Mouse (Mus musculus) hindbrain, embryonic 15.5 days (tissue): ENCODE data around the gene Gmpr. TPM values are rescaled to one million over a fixed set of nuclear protein-coding genes. Genes with fewer than 3 reads are reported as not detected.

ENCODE experiments used
- ATAC-seq: fragments of 200-750 bp; cut with Nextera tagmentation; 2 replicates; pipeline ENCODE4 v1.8.0; 2017; ENCODE audit warnings: low read depth, moderate number of reproducible peaks, moderate TSS enrichment; ENCODE audit not compliant: low FRiP score
- H3K27ac ChIP-seq: fragments of 300-500 bp; sonication (generic); replicated peaks from 2 replicates; pipeline ENCODE4 v1.5.1; 2015; ENCODE audit warnings: mild to moderate bottlenecking, inconsistent platforms
- H3K27me3 ChIP-seq: fragments of 300-500 bp; sonication (generic); 2 replicates; pipeline ENCODE4 v1.6.1; 2015; ENCODE audit warnings: control low read depth, inconsistent platforms
- H3K36me3 ChIP-seq: fragments of 300-500 bp; sonication (generic); 2 replicates; pipeline ENCODE4 v1.6.1; 2015; ENCODE audit warnings: control low read depth, inconsistent platforms
- H3K4me1 ChIP-seq: fragments of 300-500 bp; sonication (generic); replicated peaks from 2 replicates; pipeline ENCODE4 v1.6.1; 2015; ENCODE audit warnings: control low read depth, inconsistent platforms
- H3K4me2 ChIP-seq: fragments of 300-500 bp; sonication (generic); 2 replicates; pipeline ENCODE4 v1.6.1; 2015; ENCODE audit warnings: moderate library complexity, mild to moderate bottlenecking, inconsistent platforms
- H3K4me3 ChIP-seq: fragments of 300-500 bp; sonication (generic); 2 replicates; pipeline ENCODE4 v1.5.1; 2015; ENCODE audit warnings: mild to moderate bottlenecking, inconsistent platforms
- H3K9ac ChIP-seq: fragments of 300-500 bp; sonication (generic); 2 replicates; pipeline ENCODE4 v1.6.1; 2015; ENCODE audit warnings: inconsistent platforms
- H3K9me3 ChIP-seq: fragments of 300-500 bp; sonication (generic); 2 replicates; pipeline ENCODE4 v1.6.1; 2016; ENCODE audit warnings: control low read depth, inconsistent platforms
- WGBS: fragments of 180-500 bp; shearing (Covaris S2); methylation state at CpG from one replicate; pipeline ENCODE4 v1.1.7; 2015; 5-methylcytosine and 5-hydroxymethylcytosine counted together
- polyA plus RNA-seq: library from polyadenylated mRNA; unstranded; fragments of >200 nt; fragmentation: Nextera tagmentation; extraction: Ambion mirVana; gene quantifications from 2 replicates; pipeline ENCODE4 v1.2.1, GENCODE M21; 2015

Gmpr gene
- polyA plus RNA-seq = 35.5 and 36.0 TPM in 2 replicates

DNA sequence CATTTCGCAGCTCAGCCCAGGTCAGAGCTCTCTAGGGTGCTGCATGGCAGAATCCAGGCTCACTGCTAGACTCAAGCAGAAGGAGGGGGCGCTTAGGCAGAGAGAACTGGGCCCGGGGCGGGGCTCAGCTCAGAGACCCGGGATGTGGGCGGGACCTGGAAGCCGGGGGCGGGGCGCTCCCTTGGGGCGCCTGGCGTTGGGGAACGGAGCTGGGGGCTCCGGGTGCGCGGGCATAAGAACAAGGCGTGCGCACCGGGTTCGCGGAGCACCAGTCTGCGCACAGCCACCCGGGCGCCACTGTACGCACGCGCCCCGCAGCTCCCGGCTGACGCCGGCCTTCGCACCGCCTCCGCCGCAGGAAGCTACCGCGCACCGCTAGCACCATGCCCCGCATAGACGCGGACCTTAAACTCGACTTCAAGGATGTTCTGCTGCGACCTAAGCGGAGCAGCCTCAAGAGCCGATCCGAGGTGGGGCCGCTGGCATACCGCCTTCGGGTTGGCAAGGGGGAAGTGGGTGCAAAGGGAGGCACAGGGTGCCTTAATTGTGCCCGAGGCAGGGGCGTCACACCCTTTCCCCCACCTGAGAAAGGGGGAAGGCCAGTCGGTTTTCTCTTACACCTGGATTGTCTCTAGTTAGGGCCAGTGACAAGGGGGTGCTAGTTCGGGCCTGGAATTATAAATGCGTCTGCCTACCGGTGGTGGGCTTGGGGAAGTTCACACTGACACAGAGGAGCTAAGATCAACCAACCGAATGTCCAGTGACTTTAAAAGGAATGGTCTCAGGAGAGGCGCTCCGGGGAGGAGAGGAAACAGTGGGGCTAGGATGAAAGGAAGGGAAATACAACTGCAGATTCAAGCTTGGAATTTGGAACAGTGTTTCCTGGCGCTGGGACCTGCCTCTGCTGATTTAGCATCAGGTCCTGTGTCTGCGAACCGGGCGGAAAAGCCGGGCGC lies at the start of gene Gmpr:
TSS of gene Gmpr (plus strand) at position 171 of the 956 bp plus-strand sequence.
- H3K9me3 ChIP-seq = no peaks in the 10 kb centered on the region
- peak; percentile 87 for ATAC-seq
- WGBS = under 1% methylated on average over 63 of the region's 63 CpGs
- no peaks in the 10 kb centered on the region for H3K36me3 ChIP-seq
- no peaks in the 10 kb centered on the region for H3K27me3 ChIP-seq
- H3K4me2 ChIP-seq = peak within 1 kb of the TSS; percentile 89
- H3K9ac ChIP-seq = peak within 1 kb of the TSS; percentile 62
- peaks cover 18% of the 10 kb centered on the region for H3K4me1 ChIP-seq
- H3K4me3 ChIP-seq = peak within 1 kb of the TSS; percentile 59
- peak within 1 kb of the TSS; percentile 78 for H3K27ac ChIP-seq

DNA sequence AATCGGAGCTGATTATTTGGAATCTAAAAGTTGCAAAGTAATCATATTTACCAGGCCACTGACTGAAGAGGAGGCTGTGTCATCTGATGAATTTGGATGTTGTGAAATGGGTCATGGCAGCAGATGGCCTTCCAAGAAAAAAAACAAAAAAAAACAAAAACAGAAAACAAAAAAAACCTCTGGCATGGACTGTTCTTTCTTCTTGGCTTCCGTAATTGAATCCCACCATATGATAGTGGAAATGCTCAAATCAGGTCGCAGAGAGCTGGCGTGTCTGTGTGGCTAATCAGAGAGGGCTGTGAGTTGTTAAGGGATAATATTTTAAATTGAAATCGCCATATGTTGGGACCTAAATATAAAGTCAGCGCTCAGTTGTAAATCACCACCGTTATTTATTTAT lies 49.8 kb upstream of the Gmpr start:
- Histone ChIP-seq H3K4me3 (no peak overlapping the region), H3K4me2 (no peak overlapping the region), H3K27me3 (no peaks in the 10 kb centered on the region), H3K36me3 (no peaks in the 10 kb centered on the region), H3K27ac (no peak overlapping the region), H3K9ac (no peak overlapping the region), H3K4me1 (peaks cover 13% of the 10 kb centered on the region), H3K9me3 (no peaks in the 10 kb centered on the region)
- WGBS = 68% methylated on average over 7 of the region's 7 CpGs
- ATAC-seq = no peak

DNA sequence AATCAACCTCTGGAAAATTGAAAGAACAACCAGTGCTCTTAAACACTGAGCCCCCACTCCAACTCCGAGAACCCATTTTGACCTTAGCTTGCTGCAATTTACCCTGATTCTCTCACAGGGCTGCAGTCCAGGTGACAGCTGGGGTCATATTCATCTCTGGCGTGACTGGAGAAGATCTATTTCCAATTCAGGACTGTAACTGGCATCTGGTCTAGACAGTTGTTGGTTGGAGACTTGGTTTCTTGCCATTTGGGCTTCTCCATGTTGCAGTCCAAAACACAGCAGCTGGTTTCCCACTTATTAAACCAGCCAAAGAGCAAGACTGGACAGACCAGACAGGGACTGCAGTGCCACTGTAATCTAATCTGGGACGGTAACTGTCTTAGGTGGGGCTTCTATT lies 47.1 kb upstream of the Gmpr start:
- Histone ChIP-seq H3K27ac (no peak overlapping the region), H3K4me1 (peaks cover 4% of the 10 kb centered on the region), H3K27me3 (no peaks in the 10 kb centered on the region), H3K4me3 (no peak overlapping the region), H3K36me3 (no peaks in the 10 kb centered on the region), H3K9ac (no peak overlapping the region), H3K4me2 (no peak overlapping the region), H3K9me3 (no peaks in the 10 kb centered on the region)
- ATAC-seq = no peak
- 81% methylated on average over 3 of the region's 3 CpGs for WGBS

DNA sequence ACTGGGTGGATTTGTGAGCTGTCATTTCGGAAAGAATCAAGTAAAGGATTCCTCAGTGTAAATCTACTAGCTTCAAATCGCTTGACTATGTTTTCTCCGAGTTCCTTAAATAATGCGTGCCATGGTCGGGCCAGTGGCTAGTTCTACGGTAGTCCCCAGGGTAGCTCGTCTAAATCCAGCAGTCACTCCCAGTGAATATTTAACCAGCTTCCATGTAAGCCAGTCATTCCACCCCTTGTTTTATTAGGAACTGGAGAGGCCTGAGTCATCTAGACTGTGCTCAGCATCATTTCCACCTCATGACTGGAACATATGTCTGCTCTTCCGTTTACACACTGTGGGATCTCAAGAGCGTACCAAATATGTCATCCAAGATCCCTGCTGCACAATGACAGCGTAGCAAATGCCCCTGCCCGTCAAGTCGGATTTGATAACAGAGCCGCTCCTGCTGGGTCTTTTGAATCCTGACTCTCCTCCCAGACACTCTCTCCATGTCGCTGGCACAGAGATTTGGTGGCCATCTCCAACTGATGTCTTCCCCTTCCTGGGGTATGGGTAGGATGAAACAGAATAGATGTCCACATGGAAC lies 45.8 kb upstream of the Gmpr start:
- H3K27me3 ChIP-seq = no peaks in the 10 kb centered on the region
- 73% methylated on average over 14 of the region's 14 CpGs for WGBS
- no peak overlapping the region for H3K9ac ChIP-seq
- H3K4me2 ChIP-seq = no peak overlapping the region
- no peak overlapping the region for H3K4me3 ChIP-seq
- H3K27ac ChIP-seq = no peak overlapping the region
- ATAC-seq = no peak
- no peaks in the 10 kb centered on the region for H3K9me3 ChIP-seq
- no peaks in the 10 kb centered on the region for H3K36me3 ChIP-seq
- peaks cover 12% of the 10 kb centered on the region for H3K4me1 ChIP-seq

DNA sequence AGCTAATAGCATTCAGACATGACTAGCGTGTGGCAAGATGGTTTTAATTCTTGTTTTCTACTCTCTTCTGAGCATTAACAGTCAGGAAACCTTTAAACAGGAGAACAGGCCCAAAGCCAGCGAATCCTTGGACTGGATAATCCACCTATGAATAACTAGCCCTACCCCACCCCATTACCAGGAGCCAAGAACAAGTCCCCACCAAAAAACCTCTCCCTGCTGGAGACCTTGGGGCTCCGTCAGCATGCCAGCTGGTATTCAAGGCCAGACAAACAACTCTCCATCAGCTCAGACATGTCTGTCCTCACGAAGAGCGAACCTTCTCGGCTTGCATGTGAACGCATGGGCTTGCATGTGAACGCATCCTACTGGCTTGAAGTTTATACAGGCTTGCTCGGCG lies 41.6 kb upstream of the Gmpr start:
- Histone ChIP-seq H3K36me3 (no peaks in the 10 kb centered on the region), H3K9me3 (no peaks in the 10 kb centered on the region), H3K9ac (no peak overlapping the region), H3K27ac (no peak overlapping the region), H3K4me3 (no peak overlapping the region), H3K4me1 (peaks cover 35% of the 10 kb centered on the region), H3K4me2 (peak overlapping the region; percentile 12; the same call in 1 of the 2 replicates), H3K27me3 (0 out of 2 replicates have a peak, but pooled peaks cover 5% of the 10 kb centered on the region)
- WGBS = 63% methylated on average over 10 of the region's 10 CpGs
- ATAC-seq = peak; percentile 46; the same call in 1 of the 2 replicates

DNA sequence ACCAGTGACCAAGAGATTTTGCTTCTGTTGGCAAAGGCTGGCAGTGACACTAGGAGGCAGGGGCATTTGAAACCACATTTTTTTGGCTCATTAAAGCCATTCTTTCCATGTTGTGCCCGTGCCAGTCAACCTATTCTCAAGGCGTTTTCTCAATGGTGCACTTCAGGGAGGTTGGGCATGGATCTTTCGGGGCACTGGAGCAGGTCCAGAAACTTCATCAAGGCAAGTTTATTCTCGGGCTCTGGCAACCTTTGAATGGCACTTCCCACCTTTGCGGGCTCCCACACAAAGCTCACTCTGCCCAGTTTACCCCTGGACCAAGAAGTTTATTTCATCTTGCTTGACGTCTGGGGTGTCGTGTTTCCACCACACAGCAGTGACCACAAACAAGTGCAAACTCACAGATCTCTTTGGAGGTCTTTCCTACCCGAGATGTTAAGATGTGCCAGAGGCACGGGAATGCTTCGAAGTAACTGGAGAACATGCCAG lies 41.2 kb upstream of the Gmpr start:
- H3K9me3 ChIP-seq = no peaks in the 10 kb centered on the region
- no peak overlapping the region for H3K9ac ChIP-seq
- 0 out of 2 replicates have a peak, but pooled peaks cover 5% of the 10 kb centered on the region for H3K27me3 ChIP-seq
- peak overlapping the region; percentile 12; the same call in 1 of the 2 replicates for H3K4me2 ChIP-seq
- H3K4me1 ChIP-seq = peaks cover 35% of the 10 kb centered on the region
- no peak overlapping the region for H3K4me3 ChIP-seq
- no peak overlapping the region for H3K27ac ChIP-seq
- no peaks in the 10 kb centered on the region for H3K36me3 ChIP-seq
- WGBS = 49% methylated on average over 10 of the region's 10 CpGs
- peak; percentile 67 for ATAC-seq

DNA sequence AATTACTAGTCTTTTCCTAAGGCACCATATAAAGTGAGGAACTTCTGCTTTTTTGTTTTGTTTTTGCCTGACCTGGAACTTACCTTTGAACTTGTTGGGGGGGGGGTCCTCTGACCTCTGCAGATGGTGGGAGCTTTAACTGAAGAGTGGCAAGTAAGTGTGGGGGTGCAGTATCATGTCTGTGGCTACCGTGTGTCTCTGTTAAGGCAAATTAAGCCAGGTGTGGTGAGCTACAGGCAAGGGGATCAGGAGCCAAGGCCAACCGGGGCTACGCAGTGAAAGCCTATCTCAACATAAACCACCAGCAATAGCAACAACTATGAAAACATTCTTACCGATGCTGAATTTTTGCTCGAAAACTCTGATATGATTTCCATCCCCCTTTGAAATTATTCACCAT lies 38.5 kb upstream of the Gmpr start:
- H3K9ac ChIP-seq = no peak overlapping the region
- H3K36me3 ChIP-seq = no peaks in the 10 kb centered on the region
- no peak overlapping the region for H3K27ac ChIP-seq
- H3K4me3 ChIP-seq = no peak overlapping the region
- no peaks in the 10 kb centered on the region for H3K9me3 ChIP-seq
- 77% methylated on average over 5 of the region's 5 CpGs for WGBS
- H3K4me2 ChIP-seq = no peak overlapping the region
- ATAC-seq = no peak
- peaks cover 10% of the 10 kb centered on the region; the same call in 1 of the 2 replicates for H3K27me3 ChIP-seq
- H3K4me1 ChIP-seq = peaks cover 35% of the 10 kb centered on the region

DNA sequence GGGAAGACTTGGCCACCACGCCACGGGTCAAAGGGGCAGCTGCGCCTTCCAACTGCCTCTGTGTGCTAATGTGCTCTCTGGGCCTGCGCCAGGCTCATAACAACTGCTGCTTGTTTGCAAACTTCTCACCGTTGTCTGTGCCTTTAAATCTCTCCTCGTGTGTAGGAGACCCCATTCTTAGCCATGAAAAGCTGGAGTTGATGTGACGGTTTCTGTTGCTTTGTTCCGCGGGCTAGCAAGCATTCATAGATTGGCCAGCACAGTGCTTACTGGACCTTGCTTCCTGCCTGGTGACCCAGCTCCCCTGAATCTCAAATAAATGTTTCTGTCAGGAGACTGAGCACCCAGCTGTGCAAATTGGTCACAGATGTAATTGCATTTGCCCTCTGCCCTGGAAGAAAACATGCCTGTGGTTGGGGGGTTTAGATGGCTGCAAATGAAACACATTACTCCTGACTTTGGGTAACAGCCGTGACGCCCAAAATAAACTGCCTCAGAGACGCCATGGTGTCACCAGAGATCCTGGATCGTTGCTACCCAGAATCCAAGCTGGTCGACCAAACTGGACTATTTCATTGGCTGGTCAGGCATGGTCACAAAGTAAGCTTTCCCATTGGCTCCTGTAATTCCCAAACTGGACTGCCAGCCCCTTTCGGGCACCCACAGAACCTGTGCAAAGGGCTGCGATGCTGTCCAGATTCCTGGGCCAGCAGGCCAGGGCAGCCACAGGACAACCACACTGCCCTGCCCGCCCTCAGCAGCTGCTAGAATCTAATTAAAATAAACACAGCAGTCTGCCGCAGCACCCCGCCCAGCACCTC lies 37.6 kb upstream of the Gmpr start:
- no peaks in the 10 kb centered on the region for H3K9me3 ChIP-seq
- 0 out of 2 replicates have a peak overlapping the region, but pooled peaks have one; percentile 42 for H3K27ac ChIP-seq
- H3K9ac ChIP-seq = no peak overlapping the region
- no peak overlapping the region for H3K4me3 ChIP-seq
- peaks cover 15% of the 10 kb centered on the region for H3K27me3 ChIP-seq
- H3K4me2 ChIP-seq = peak overlapping the region; percentile 40
- 15% methylated on average over 19 of the region's 19 CpGs for WGBS
- ATAC-seq = peak; percentile 75
- no peaks in the 10 kb centered on the region for H3K36me3 ChIP-seq
- peaks cover 35% of the 10 kb centered on the region for H3K4me1 ChIP-seq

DNA sequence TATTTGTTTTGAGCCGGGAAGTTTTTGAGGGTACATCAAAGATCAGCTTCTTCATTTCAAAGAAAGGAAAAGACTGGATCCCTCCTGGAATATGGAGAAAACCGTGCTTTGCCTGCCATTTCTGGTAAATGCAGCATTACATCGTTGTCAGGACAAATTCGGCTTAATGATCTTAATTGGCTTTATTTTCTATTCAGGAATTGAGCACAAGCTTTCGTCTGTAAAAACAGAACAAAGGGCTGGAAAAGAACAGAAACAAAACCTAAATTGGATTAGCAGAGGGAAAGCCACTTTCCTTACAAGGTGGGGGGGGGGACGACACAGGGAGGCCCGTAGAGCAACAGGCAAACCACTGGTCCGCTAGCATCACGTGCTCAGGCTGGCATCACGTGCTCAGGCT lies 33.9 kb upstream of the Gmpr start:
- Histone ChIP-seq H3K4me1 (peaks cover 17% of the 10 kb centered on the region), H3K36me3 (no peaks in the 10 kb centered on the region), H3K27me3 (peaks cover 12% of the 10 kb centered on the region), H3K9ac (no peak overlapping the region), H3K27ac (no peak overlapping the region), H3K4me3 (no peak overlapping the region), H3K9me3 (no peaks in the 10 kb centered on the region), H3K4me2 (no peak overlapping the region)
- ATAC-seq = no peak
- 51% methylated on average over 10 of the region's 10 CpGs for WGBS

DNA sequence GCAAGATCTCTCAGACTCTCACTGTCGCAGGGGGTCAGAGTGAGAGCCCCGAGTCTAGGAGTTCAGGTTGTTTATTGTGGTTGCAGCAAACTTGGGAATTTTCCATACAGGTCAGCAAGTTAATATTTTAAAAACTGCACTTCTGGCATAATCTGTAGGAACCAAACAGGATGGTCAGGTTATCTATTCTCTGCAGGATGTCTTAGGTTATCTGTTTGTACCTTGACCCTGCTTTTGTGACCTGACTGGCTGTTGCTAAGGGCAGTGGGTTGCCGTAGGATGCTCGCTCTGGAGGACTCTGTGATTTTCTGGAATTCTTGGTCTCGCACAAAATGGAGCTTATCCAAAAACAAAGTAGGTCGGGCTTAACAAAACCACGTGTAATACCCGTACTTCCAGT lies 31.9 kb upstream of the Gmpr start:
- no peak overlapping the region for H3K4me2 ChIP-seq
- 77% methylated on average over 8 of the region's 8 CpGs for WGBS
- ATAC-seq = no peak
- no peak overlapping the region for H3K27ac ChIP-seq
- no peaks in the 10 kb centered on the region for H3K9me3 ChIP-seq
- peaks cover 12% of the 10 kb centered on the region for H3K27me3 ChIP-seq
- no peak overlapping the region for H3K4me3 ChIP-seq
- no peak overlapping the region for H3K9ac ChIP-seq
- peaks cover under 1% of the 10 kb centered on the region; the same call in 1 of the 2 replicates for H3K4me1 ChIP-seq
- no peaks in the 10 kb centered on the region for H3K36me3 ChIP-seq

DNA sequence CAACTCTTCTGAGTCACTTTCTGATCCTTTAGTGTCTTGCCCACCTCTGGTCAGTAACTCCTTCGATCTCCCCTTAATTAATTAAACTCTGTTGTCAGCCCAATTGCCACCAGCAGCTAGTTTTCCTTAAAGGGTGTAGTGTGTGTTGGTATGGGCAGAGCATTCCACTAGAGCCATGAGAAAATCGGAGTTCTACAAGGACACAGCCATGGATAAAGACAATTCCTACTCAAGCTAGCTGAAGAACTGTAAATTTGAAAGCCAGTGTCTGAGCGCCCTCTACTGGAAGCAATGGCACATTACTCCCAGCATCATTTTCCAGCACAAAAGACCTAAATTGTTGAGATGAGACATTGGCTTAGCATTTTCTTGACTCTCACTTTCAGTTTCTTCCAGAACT lies 30.1 kb upstream of the Gmpr start:
- Histone ChIP-seq H3K36me3 (no peaks in the 10 kb centered on the region), H3K4me2 (no peak overlapping the region), H3K4me1 (no peaks in the 10 kb centered on the region), H3K27me3 (peaks cover 8% of the 10 kb centered on the region; the same call in 1 of the 2 replicates), H3K4me3 (no peak overlapping the region), H3K9ac (no peak overlapping the region), H3K9me3 (no peaks in the 10 kb centered on the region), H3K27ac (no peak overlapping the region)
- no peak for ATAC-seq
- WGBS = 32% methylated on average over 3 of the region's 3 CpGs
